ENCODE assay signal across 11 mouse cellular contexts in genomic region chr15:10747638-10748037, GRCm38 (mm10). TPM values are rescaled to one million over a fixed set of nuclear protein-coding genes. Genes with fewer than 3 reads are reported as not detected.
DNase-seq lines count a peak whose midpoint lies in the region; ATAC-seq and TF ChIP-seq lines count a peak whose summit lies in the region.
"Had no signal": no experiment of that assay in that cellular context is flagged by ENCODE, and none has a peak within 500 bp of the region (broad histone marks: within the 10 kb centered on the region; RNA-seq: fewer than 3 reads in every experiment).

No protein-coding gene starts in this region.

- ATAC-seq in kidney, postnatal 0 days (replicated peaks; ENCODE audit: low FRiP score, low read depth), result no peak
- ATAC-seq in forebrain, embryonic 16.5 days, result peak; percentile 72
- peak; percentile 57 for ATAC-seq in midbrain, embryonic 14.5 days (ENCODE audit: low FRiP score, low TSS enrichment)
- no peak for ATAC-seq in cerebellum, adult (ENCODE audit: insufficient number of reproducible peaks, low FRiP score, low TSS enrichment)
- ATAC-seq: Patski had no signal

- H3K36me3 ChIP-seq in kidney, postnatal 0 days (ENCODE audit: insufficient read depth, low read length), result no peaks in the 10 kb centered on the region
- no peaks in the 10 kb centered on the region for H3K36me3 ChIP-seq in forebrain, embryonic 16.5 days (ENCODE audit: control insufficient read depth, insufficient read depth)
- H3K36me3 ChIP-seq in midbrain, embryonic 14.5 days (ENCODE audit: control insufficient read depth, insufficient read depth, low read length), result no peaks in the 10 kb centered on the region

- H3K4me1 ChIP-seq in kidney, postnatal 0 days (replicated peaks; ENCODE audit: insufficient read depth, low read length), result 0 out of 2 replicates have a peak, but pooled peaks cover 5% of the 10 kb centered on the region
- H3K4me1 ChIP-seq in bone marrow macrophage, adult 2 months (ENCODE audit: control insufficient read depth, insufficient read depth, low read length), result peaks cover 24% of the 10 kb centered on the region
- H3K4me1 ChIP-seq in forebrain, embryonic 16.5 days (replicated peaks; ENCODE audit: control insufficient read depth, insufficient read depth, low read length), result peaks cover 14% of the 10 kb centered on the region
- peaks cover 16% of the 10 kb centered on the region for H3K4me1 ChIP-seq in midbrain, embryonic 14.5 days (ENCODE audit: control insufficient read depth, insufficient read depth, low read length)

- no peak for TF ChIP-seq CTCF in kidney, postnatal 0 days (IDR thresholded peaks at IDR 0.05; ENCODE audit: low read depth)
- no peak for TF ChIP-seq CTCF in bone marrow macrophage, adult 2 months (IDR thresholded peaks at IDR 0.05; ENCODE audit: low read depth, low read length)

- no peak for DNase-seq in kidney, postnatal 0 days (ENCODE audit: low spot score)
- DNase-seq in kidney, postnatal 36 days, result no peak
- no peak for DNase-seq in midbrain, embryonic 14.5 days
- DNase-seq in spleen, postnatal 36 days (ENCODE audit: low spot score in 2 of 2), result no peak
- DNase-seq in embryo, embryonic 10.5 days (ENCODE audit: low spot score), result no peak
- DNase-seq: cerebellum, postnatal 25 days; layer of hippocampus, postnatal 36 days had no signal

- H3K4me2 ChIP-seq in kidney, postnatal 0 days (ENCODE audit: low read length), result no peak overlapping the region
- peak overlapping the region; percentile 12; the same call in 1 of the 2 replicates for H3K4me2 ChIP-seq in forebrain, embryonic 16.5 days (ENCODE audit: low read length)
- peak overlapping the region; percentile 30 for H3K4me2 ChIP-seq in midbrain, embryonic 14.5 days (ENCODE audit: low read length)

- H3K27ac ChIP-seq in kidney, postnatal 0 days, result 0 out of 2 replicates have a peak overlapping the region, but pooled peaks have one; percentile 5
- peak overlapping the region; percentile 46 for H3K27ac ChIP-seq in bone marrow macrophage, adult 2 months (ENCODE audit: insufficient read depth, low read depth, low read length)
- H3K27ac ChIP-seq in forebrain, embryonic 16.5 days (ENCODE audit: low read length), result peak overlapping the region; percentile 26; the same call in 1 of the 2 replicates
- peak overlapping the region; percentile 83 for H3K27ac ChIP-seq in midbrain, embryonic 14.5 days (replicated peaks; ENCODE audit: low read depth, low read length)

- no peaks in the 10 kb centered on the region for H3K9me3 ChIP-seq in kidney, postnatal 0 days (replicated peaks; ENCODE audit: low read length)
- H3K9me3 ChIP-seq in forebrain, embryonic 16.5 days (ENCODE audit: control insufficient read depth, low read length), result no peaks in the 10 kb centered on the region
- no peaks in the 10 kb centered on the region for H3K9me3 ChIP-seq in midbrain, embryonic 14.5 days (ENCODE audit: control insufficient read depth, low read length)

- TF ChIP-seq POLR2A in bone marrow macrophage, adult 2 months (IDR thresholded peaks at IDR 0.05; ENCODE audit: borderline replicate concordance, low read depth, low read length), result no peak

- no peak overlapping the region for H3K9ac ChIP-seq in kidney, postnatal 0 days (ENCODE audit: low read depth, low read length)
- H3K9ac ChIP-seq in forebrain, embryonic 16.5 days (replicated peaks; ENCODE audit: low read depth, low read length), result no peak overlapping the region
- H3K9ac ChIP-seq in midbrain, embryonic 14.5 days (replicated peaks; ENCODE audit: low read length), result no peak overlapping the region

- H3K4me3 ChIP-seq in kidney, postnatal 0 days (replicated peaks; ENCODE audit: low read depth, low read length), result no peak overlapping the region
- no peak overlapping the region for H3K4me3 ChIP-seq in bone marrow macrophage, adult 2 months (ENCODE audit: insufficient read depth, low read length)
- no peak overlapping the region for H3K4me3 ChIP-seq in forebrain, embryonic 16.5 days (replicated peaks; ENCODE audit: low read length)
- no peak overlapping the region for H3K4me3 ChIP-seq in midbrain, embryonic 14.5 days (replicated peaks; ENCODE audit: low read depth, low read length)

- no peaks in the 10 kb centered on the region for H3K27me3 ChIP-seq in kidney, postnatal 0 days (ENCODE audit: insufficient read depth, low read length)
- H3K27me3 ChIP-seq in forebrain, embryonic 16.5 days (replicated peaks; ENCODE audit: control insufficient read depth, insufficient read depth, low read length), result no peaks in the 10 kb centered on the region
- no peaks in the 10 kb centered on the region for H3K27me3 ChIP-seq in midbrain, embryonic 14.5 days (ENCODE audit: control insufficient read depth, insufficient read depth, low read length)
- H3K27me3 ChIP-seq: Patski had no signal

- WGBS in kidney, postnatal 0 days, result 46% methylated on average over 8 of the region's 8 CpGs
- 39% methylated on average over 8 of the region's 8 CpGs for WGBS in forebrain, embryonic 16.5 days
- WGBS in midbrain, embryonic 14.5 days, result 30% methylated on average over 8 of the region's 8 CpGs

RNA-seq across cellular contexts. Expression of gene Rai14, which starts 33.2 kb away (rescaled TPM):
- 38.5 and 42.4 TPM in 2 replicates for polyA plus RNA-seq in kidney, postnatal 0 days (2015; fragmentation: Nextera tagmentation; extraction: Ambion mirVana)
- 4.4 and 6.2 TPM in 2 replicates for polyA plus RNA-seq in bone marrow macrophage, adult 2 months (2012; ENCODE audit: insufficient read depth, insufficient read length, missing spikeins)
- 33.3 and 40.0 TPM in 2 replicates for polyA plus RNA-seq in forebrain, embryonic 16.5 days (2015; fragmentation: Nextera tagmentation; extraction: Ambion mirVana)
- 10.5 and 20.5 TPM in 2 replicates for polyA plus RNA-seq in midbrain, embryonic 14.5 days (2014; fragmentation: Nextera tagmentation; extraction: Ambion mirVana)

Comparison
In these comparisons a context has a peak if more than half of its experiments do, and no peak if none do; other contexts are left out.
1. ATAC-seq: peak in forebrain, embryonic 16.5 days (single experiment) and midbrain, embryonic 14.5 days (single experiment); none in kidney, postnatal 0 days (single experiment) and cerebellum, adult (single experiment).
2. H3K27ac ChIP-seq: peak in every context shown above with its lines; median percentile 83 in midbrain, embryonic 14.5 days; 46 in bone marrow macrophage, adult 2 months; 26 in forebrain, embryonic 16.5 days; 5 in kidney, postnatal 0 days.